Mouse (Mus musculus) activated CD4-positive, CD25-positive, alpha-beta regulatory T cell, adult 4 months (primary cell): ENCODE data around the gene Nrbf2. TPM values are rescaled to one million over a fixed set of nuclear protein-coding genes. Genes with fewer than 3 reads are reported as not detected.
A peak's percentile ranks its signal among the peaks of the same experiment; 100 is the strongest.

Source experiments
- ATAC-seq: one replicate; pipeline ENCODE4 v1.8.0; 2017
- polyA plus RNA-seq, 2 experiments: library from polyadenylated mRNA; unstranded; fragments of 100-300 nt; shearing (Covaris generic); gene quantifications; one replicate each; pipeline ENCODE4 v1.2.1; 2017

Nrbf2 gene
- 10 to 100 TPM; 29.0 to 29.4 TPM for polyA plus RNA-seq

DNA sequence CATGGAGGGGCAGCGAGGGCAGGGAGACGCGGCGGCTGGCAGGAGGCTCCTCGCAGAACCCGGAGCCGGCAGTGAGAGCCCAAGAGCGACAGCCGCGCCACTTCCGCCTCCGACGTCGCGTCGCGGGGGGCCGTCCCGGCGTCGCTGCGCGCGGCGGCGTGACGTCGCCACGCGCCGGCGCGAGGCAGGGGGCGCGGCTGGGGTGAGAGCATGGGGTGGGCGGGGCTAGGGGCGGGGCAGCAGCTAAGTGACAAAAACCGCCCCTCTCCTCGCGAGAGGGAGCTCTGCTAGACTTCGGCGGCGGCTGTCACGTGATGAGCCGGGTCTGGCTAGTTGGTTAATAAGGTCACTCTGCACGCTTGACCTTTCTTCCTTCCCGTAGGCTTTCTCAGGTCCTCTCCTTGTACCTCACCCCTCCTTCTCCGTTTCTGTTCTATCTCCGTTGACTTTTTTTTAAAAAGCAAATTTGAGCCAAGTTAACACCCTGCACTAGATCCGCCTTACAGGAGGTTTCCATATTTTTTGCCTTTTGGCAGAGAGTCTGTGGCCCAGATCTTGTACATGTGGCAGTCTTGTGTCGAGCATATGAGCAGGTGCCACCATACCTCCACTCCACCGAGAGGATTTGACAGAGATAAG is at the start of gene Nrbf2:
Gene Nrbf2 (minus strand): TSS at position 130 of the 639 bp plus-strand sequence.
- ATAC-seq, result peak; percentile 90

- ATAC-seq, result no peak
Observed at GRCm38 (mm10) chr10:67330580-67330979, 45.5 kb upstream of the Nrbf2 start.

GRCm38 (mm10) chr10:67329661-67330060 is 44.6 kb upstream of the Nrbf2 start:
- no peak for ATAC-seq

DNA sequence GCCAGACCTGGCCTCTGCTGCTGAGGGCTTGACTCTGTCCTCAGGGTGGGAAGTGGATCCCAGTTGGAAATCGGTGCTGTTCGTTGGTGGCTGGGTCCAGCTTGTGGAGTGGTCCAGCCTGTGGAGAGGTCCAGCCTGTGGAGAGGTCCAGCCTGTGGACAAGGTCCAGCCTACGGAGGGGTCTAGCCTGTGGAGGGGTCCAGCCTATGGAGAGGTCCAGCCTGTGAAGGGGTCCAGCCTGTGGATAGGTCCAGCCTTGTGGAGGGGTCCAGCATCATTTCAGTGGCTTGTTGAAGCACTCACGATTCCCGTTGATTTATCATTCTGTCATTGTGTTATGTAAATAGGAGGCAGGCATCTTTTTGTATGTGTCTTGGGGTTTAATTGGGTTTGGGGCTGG is 43.1 kb upstream of the Nrbf2 start:
- ATAC-seq, result no peak

DNA sequence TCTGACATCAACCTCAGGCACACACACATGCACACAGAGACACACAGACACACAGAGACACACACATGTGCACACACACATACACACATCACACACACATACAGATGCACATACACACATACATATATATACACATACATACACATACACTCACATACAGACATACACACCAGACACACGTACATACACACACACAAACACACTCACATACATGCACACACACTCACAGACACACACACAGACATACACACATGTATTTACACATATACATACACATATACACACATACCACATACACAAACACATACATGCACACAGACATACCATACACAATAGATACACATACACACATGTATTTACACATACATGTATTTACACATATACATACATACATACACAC is 38.9 kb upstream of the Nrbf2 start:
- no peak for ATAC-seq

DNA sequence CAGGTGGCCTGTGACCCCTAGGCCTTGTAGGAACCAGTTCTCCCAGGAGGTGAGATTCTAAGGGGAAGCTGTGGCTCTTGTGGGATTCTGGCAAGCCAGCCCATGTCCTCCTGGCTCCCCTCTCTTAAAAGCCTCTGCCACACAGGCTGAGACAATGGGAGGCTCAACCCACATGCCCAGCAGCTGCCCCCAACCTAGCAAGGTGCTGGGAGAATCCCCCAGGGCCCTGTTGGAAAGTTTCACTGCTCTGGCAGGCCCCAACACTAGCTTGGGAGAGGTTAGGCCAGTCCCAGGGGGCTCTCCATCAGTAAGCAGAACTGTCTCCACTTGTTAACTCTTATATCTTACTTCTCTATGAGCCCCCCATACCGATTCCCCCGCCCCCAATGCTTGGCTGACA is 36.3 kb upstream of the Nrbf2 start:
- no peak for ATAC-seq

GRCm38 (mm10) chr10:67320207-67320859 is 35.2 kb upstream of the Nrbf2 start:
- ATAC-seq, result no peak

DNA sequence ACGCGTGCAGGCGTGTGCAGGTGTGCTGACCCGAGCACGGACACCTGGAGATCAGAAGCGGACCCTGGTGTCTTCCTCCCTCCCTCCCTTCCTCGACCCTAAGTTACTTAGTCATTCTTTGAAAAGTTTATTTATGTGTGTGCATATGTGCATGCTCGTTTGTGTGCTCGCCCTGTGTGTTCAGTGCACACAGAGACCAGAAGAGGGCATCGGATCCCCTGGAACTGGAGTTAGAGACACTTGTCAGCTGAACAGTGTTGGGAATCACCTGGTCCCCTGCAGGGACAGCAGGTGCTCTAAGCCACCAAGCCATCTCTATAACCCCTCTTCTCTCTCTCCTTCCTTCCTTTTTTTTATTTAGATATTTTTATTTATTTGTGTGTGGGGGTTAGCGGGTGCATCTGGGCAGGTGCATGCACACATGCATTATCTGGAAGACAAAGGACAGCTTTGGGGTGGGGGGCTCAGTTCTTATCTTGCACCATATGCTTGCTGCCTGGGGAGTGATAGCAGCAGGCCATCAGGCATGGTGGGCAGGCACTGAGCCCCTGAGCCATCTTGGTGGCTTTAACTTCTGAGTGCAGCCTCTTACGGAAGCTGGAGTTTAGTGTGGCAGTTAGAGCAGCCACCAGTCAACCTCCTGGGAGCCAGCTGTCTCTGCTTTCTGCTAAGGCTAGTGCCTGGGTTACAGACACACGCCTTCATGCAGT is 34.1 kb upstream of the Nrbf2 start:
- no peak for ATAC-seq

- ATAC-seq, result no peak
Observed at GRCm38 (mm10) chr10:67317931-67318460, 32.9 kb upstream of the Nrbf2 start.

- peak; percentile 62 for ATAC-seq
Observed at GRCm38 (mm10) chr10:67314811-67315435, 29.8 kb upstream of the Nrbf2 start.

DNA sequence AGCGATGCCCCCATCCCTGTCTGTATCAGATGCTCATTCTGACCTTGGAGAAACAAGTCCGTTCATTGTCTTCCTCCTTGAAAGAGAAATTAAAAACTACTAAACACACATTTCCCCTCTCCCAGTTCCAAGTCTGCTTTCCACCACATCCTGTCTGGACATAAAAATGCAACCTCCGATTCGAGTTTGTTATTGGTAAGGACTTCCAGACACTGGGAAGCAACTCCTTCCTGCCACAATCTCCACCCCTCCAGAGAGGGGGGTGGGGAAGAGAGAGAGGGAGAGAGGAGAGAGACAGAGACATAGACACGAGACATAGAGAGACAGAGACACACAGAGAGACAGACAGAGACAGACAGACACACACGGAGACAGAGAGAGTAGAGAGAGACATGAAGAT is 27.4 kb upstream of the Nrbf2 start:
- no peak for ATAC-seq

DNA sequence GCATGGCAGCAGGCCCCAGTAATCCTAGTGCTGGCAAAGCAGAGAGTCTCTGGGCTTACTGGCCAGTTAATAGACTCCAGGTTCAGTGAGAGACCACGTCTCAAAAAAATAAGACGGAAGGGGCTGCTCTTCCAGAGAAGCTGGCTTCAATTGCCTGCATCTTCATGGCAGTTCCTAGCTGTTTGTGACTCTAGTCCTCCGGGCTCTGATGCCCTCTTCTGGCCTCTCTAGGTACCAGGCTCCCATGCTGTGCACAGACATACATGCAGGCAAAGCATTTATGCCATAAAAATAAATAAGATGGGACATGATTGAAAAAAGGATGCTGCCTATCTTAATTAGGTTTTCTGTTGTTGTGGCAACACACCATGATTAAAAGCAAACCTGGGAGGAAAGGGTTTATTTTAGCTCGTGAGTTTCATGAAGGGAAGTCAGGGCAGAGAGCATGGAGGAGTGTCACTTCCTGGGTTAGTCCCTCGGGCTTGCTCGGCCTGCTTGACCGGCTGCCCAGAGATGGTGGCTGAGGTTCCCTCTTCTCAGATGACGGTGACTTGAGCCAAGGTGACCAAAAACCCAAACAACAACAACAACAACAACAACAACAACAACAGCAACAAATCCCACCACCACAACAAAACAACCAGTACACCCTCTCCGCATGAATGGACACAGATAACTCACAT is 26.3 kb upstream of the Nrbf2 start:
- ATAC-seq, result no peak

GRCm38 (mm10) chr10:67309483-67310138 is 24.5 kb upstream of the Nrbf2 start:
- no peak for ATAC-seq

- no peak for ATAC-seq
Observed at GRCm38 (mm10) chr10:67302340-67302739, 17.2 kb upstream of the Nrbf2 start.

DNA sequence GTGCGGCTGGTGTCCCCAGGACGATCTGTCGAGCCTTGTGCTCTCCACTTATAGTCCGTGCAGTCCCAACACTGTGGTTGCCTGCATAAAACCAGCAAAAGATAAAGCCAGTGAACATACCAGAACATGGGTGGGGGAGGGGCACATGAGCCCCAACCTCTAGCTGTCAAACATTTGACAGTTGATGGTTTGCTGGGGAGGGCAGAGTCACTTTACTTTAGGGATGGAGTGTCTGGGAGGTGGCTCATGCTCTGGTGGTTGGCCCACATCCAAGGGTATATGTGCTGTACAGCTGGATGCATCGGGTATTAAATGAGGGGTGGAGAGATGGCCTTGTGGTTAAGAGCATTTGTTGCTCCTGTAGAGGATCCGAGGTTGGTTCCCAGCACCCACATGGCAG is 15.9 kb upstream of the Nrbf2 start:
- ATAC-seq, result no peak

DNA sequence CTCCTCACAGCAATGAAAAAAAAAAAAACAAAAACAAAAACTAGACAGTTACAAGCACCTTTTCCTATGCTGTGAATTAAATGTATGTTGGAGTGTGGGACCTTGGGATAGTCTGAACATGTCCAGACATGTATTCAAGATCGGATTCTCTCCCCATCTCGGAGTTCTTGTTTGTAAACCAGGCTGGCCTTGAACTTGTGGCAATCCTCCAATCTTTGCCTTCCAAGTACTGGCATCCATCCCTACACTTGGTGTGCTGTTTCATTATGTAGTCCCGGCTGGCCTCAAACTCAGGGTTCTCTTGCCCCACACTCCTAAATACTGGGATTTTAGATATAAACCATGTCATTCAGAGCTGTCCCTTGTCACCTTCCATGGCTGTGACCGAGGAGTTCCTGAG is 14.2 kb upstream of the Nrbf2 start:
- ATAC-seq, result no peak

GRCm38 (mm10) chr10:67298856-67299255 is 13.8 kb upstream of the Nrbf2 start:
- ATAC-seq, result no peak

DNA sequence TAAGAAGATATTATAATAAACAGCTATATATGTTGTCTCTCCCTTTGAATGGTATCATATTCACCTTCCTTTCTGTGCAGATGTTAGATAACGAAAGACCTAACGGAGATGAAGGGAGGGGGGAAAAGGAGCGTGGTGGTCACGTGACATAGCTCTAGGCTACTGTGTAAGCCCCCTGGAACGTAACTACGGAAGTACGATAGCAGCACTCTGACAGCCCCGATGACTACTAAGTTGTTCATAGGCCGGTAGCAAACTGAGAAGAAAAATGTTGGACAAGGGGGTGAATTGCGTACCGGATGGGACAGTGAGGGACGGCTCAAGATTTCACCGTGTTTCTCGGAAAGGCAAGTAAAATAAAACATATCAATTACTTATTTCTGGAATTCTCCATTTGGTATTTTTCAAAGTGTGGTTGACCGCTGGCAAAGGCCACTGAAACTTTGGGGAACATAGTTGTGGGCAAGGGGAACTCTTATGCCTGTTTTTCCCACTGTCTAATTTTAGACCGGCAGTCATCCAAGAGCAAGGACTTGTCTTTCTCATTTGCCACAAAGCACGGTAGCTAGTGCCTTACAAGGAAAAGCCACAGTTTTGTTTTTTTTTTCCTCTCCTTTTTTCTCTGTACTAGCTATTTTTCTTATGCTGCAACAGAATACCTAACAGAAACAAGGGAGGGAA is 12.2 kb upstream of the Nrbf2 start:
- ATAC-seq, result peak; percentile 19

DNA sequence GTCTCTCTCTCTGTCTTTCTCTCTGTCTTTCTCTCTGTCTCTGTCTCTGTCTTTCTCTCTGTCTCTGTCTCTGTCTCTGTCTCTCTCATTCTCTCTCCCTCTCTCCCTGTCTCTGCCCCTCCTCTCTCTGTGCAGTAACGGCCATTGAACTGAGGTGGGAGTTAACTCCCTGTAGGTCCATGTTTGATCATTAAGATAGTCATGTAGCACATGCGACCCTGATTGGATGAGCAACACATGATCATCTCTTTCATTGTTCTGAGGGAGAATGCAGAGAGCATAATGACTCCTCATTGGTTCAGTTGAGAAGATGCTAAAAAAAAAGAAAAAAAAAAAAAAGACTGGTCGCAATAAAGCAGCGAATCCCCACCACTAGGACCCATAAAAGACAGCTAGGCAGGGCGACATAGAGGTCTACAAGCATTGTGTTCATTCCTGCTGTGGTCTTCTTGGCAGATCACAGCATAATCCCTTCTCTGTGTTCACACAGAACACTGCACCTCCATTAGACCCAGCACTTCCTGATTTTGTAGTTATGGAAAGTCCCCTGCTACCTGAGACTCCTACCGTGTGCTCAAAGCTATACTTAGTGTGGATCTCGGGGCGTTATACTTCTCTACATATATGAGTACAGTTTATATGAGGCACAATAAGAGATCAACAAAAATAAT is 11.5 kb upstream of the Nrbf2 start:
- ATAC-seq, result peak; percentile 40

GRCm38 (mm10) chr10:67295938-67296466 is 10.9 kb upstream of the Nrbf2 start:
- ATAC-seq, result no peak

- ATAC-seq, result no peak
Observed at GRCm38 (mm10) chr10:67295331-67295730, 10.2 kb upstream of the Nrbf2 start.
